Mouse (Mus musculus) erythroblast, adult 5-6 weeks (primary cell): ENCODE results near the gene Ccr7. TPM values are rescaled to one million over a fixed set of nuclear protein-coding genes. Genes with fewer than 3 reads are reported as not detected.
A peak's percentile ranks its signal among the peaks of the same experiment; 100 is the strongest.

ENCODE experiments used
- ATAC-seq: replicated peaks from 2 replicates; pipeline ENCODE4 v1.8.0; 2016; ENCODE audit warnings: moderate number of reproducible peaks, mild to moderate bottlenecking, moderate TSS enrichment, inconsistent platforms; ENCODE audit not compliant: poor library complexity, low FRiP score, severe bottlenecking
- total RNA-seq, 2 experiments: library from RNA; stranded (forward) in 1 of 2; stranded (reverse) in 1 of 2; fragments of 150-400 nt in 1 of 2; fragments of 200-764, 138-1000 nt in 1 of 2; gene quantifications; 2 replicates each; pipeline versions ENCODE4 v1.2.3 to v1.2.4; 2015 to 2017; ENCODE audit warnings: low replicate concordance in 2 of 2

Gene Ccr7
- total RNA-seq, 2 experiments from 2014 or later = 0.60 to 2.9 TPM

DNA sequence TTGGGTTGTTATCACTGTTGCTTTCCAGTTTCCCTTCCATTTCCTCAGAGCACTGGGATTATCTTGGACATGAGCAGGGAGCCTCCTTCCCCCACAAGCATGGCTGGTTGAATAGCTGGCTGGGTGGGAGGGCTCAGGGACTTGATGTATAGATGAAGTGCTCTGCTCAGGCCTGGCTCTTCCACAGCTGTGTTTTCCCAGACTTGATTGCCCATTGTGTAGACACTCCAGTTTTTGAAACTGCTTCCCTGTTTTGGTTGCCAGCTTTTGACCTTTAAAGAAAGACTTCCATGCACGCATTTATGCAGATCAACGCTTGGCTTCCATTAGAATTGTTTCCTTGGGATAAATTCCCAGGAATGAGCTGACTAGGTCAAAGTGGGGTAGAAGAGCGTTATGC lies 32.2 kb downstream of the Ccr7 start:
- ATAC-seq = no peak

DNA sequence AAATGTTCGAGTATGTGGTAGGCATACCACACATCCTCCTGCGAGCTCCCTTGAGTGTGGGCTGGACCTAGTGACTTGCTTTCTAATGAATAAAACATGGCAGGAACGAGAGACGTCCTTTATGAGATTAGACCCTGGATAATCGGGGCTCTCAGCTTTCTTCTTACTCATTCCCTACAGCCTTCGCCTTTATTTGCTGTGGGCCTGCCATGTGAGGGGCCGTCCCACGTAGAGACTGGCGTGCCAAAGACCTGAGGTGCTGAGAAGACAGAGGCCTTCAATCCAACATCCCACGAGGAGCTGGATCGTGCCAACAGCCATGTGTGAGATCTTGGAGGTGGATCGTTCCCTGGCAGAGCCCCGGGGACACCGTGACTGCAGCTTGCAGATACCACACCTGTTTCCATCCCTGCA lies 33.7 kb downstream of the Ccr7 start:
- no peak for ATAC-seq

DNA sequence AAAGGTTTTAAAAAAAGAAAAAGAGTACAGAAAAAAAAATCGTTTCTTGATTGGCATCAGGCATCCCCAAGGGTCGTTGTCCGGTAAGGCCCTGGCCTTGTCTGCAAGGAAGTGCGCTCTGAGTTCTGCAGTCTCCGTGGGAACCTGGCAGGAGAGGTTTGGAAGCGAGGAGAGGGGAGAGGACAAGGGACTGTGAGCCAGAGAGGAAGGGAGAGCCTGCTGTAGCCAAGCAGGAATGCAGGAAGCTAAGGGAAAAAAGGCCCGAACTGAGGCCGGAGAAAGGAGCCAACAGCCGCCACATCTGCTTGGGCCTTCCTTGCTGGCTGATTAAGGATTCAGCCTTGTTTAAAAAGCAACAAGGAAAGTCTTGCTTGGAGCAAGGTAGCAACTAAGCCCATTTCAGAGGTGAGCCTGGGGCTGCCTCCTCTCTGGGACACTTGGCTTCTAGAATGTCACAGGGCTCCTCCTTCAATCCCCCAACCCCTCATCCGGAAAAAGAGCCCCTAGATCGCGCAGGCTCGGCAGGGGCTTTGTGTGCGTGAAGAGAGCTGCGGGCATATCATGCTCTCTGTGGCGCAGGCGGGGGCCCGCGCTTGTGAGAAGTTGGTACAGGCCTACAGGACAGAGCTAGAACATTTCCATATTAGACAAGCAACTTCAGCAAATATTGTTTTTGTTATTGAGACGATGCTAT lies 34.2 kb downstream of the Ccr7 start:
- ATAC-seq = no peak

DNA sequence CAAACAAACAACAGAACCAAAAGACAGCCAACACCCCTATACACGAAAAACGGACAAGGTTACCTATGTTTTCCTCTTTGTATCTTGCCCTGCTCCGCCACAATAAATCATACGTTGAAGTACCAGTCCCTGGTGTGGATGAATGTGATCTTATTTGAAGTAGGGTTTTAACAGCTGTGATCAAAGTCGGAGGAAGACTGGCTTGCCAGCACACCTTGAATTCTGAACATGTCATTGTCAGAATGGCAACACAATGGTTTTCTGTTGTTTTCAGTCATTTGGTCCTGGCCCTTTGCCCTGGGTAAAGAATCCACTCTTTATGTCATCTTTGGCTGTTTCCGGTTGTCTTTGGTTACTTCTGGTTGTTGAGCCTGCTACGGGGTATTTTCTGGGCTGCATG lies 35.9 kb downstream of the Ccr7 start:
- no peak for ATAC-seq

DNA sequence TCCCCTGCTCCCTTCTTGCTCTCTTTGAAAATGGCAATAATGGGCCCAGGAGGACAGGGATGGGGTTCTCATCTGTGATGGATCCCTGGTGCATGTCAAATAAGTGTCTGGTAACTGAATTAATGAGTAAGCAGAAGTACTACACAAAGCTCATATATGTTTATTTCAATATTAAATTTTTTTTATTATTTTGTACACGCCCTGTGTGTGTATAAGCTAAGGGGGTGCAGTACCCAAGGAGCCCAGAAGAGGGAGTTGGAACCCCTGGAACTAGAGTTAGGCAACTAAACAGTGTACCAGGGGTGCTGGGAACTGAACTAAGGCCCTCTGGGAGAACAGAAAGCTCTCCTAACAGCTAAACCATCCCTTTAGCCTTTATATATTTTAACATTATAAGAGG lies 36.5 kb downstream of the Ccr7 start:
- no peak for ATAC-seq

DNA sequence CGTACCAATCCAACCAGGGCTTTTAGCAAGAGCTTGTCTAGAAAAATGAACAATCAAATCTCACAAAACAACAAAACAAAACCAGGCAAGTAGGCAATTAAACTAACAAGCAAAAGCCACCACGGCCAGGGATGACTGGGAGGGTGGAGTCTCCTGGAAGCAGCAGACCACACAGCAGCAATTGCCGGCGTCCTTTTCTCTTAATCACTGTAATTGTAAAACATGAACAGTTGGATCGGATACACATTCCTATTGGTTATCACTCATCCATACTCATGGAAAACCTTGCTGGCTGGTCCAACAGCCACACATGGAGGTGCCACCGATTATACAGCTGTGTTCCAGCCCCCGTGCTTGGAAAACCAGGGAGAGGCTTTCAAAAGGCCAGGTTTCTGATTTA lies 37.0 kb downstream of the Ccr7 start:
- ATAC-seq = no peak

DNA sequence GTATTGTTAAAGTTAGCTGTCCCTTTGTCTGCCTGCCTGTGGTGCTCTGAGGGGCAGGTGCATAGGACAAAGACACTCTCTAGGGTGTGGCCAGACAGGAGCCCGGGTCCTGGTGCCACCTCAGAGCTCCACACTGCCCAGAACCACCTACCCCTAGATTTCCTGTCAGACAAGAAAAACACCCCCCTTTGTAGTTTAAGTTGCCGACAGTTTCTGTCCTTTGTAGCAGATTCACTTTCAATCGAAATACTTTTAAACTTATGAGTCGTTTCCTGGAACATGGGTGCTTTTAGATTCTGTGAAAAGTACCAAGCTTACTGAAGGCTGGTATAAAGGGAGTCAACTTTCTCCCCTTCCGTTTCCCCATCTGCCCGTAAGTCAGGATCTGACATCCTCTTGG lies 38.9 kb downstream of the Ccr7 start:
- no peak for ATAC-seq

DNA sequence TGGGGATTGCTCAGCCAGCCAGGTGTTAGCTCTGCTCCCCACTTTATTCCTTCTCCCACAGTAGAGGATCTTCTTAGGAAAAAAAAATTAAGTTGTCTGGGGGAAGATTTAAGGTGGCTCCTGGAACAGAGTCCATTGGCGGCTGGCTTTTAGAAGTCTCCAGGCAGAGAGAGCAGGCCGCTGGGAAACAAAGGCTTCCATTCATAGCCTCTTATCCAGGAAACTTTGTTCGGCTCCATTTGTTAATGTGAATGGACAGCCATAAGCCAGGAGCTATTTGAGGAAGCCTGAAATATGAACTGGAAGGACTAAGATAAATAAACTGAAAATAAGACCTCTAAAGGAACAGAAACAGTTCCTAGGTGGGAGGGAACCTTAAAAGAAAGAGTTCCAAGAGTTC lies 41.8 kb downstream of the Ccr7 start:
- ATAC-seq = no peak

DNA sequence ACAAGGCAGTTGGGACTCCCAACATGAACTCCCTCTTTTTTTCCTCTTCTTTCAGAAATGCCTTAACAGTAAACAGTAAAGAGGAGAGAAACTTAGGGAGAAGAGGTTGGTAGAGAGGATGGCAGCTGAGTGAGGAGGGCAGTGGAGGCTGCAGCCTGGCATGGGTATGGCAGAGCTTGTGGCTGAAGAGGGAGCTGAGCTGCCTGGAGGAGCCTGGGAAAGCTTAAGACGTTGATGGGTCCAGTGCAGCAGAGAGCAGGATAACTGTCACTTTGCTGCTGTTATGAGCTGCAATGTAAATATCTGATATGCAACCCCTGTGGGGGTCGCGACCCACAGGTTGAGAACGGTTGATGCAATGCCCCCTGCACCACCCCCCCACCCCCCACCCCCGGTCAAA lies 42.2 kb downstream of the Ccr7 start:
- no peak for ATAC-seq

DNA sequence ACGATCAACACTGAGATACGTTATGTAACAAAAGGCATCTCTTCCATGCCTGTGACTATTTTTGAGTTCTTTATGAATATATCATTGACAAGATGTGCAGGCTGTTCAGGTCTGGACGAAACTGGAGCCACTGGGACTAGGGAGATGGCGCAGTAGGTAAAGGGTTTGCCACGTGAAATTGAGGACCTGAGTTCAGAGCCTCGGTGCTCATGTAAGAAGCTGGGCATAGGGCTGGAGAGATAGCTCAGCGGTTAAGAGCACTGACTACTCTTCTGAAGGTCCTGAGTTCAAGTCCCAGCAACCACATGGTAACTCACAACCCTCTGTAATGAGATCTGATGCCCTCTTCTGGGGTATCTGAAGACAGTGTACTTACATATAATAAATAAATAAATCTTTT lies 43.2 kb downstream of the Ccr7 start:
- ATAC-seq = no peak

DNA sequence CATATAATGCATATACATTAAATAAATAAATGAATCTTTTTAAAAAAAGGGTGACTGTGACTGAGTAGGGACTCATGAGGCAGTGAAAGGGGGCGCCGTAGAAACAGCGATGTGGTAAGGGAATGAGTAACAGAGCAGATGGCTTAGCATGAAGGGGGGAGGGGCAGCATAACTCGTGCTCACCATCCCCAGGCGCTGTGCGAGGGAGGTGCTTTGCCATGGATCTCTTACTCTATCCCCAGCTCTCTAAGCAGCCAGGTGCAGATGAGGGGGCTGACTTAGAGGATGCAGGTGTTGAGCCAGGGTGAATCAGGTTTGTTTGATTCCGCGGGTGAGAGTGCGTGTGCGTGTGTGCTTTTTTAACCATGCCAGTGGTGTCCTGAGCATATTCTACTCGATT lies 43.7 kb downstream of the Ccr7 start:
- ATAC-seq = no peak

DNA sequence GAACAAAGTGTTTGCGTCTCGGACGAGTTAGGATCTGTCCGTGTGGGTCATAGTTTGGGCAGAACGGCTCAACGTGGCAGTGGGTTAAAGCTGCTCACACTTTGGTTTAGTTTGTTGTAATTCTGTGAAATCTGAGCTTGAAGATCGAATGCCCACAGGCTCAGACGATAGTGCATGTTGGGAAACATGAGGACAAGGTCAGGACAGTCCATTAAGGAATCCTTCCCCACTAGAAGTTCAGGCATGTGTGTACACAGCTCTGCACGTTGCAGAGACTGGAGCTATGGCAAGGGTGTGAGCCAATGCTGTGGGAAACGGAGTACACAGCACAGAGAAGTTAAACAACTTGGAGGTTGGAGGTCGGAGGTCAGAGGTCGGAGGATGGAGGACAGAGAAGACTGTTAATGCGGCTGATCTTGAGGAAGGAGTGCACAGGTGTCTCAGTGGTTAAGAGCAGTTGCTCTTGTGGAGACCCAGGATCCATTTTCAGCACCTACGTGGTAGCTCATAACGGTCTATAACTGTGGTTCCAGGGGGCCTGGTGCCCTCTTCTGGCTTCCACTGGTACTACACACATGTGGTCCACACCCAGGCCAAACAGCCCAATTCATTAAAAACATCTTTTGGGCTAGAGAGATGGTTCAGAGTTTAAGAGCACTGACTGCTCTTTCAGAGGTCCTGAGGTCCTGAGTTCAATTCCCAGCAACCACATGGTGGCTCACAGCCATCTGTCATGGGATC lies 44.3 kb downstream of the Ccr7 start:
- ATAC-seq = peak; percentile 63; the same call in 1 of the 2 replicates

DNA sequence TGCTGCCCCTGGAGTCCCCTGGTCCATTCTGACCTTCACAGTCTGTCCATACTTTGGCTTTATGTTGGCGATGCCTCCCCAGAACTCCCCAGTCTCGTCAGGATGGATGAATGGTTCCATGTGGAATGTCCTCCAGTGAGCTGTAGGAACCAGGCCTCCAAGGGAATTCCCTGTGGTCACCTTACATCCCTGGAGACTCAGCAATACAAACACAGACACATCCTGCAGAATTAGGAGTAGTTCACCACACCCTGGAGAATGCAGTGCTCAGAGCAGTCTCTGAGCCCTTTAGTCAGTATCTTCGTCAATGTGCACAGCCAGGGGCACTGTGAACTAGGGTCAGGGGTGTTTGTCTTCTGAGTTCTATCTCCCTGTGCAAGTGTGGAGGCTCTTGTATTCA lies 46.6 kb downstream of the Ccr7 start:
- ATAC-seq = no peak

DNA sequence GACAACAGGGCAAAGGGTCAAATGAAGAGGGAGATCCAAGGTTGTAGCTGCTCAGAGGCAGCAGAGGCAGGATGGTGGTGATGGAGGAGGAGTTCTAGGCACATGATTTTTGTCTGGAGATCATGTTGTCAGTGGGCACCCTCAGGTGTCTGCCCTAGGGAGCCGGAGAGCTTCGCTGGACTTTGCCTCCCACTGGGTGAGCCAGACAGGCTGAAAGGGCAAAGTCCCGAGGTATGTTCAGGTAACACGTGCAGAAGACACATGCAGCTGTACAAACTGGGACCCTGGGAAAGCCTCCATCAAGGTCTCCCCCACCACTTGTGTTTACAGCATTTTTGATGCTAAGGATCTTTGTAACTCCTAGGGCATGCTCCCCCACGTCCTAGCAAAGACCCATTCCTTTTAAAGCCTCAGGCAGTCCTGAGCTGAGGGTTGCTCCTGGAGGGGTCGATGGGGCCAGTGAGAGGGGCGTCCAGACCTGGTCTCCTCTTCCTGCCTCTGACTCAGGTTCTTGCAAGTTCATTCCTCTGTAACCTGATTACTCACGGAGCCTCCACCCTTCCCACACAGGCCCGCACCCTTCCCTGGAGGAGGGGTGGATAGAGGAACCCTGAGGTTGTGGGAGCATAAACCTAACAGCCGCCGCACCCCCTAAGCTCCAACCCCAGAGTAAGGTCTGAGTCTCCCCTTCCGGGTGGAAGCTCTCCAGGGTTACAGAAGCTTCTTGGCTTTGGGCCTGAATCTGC lies 48.7 kb downstream of the Ccr7 start:
- no peak for ATAC-seq

DNA sequence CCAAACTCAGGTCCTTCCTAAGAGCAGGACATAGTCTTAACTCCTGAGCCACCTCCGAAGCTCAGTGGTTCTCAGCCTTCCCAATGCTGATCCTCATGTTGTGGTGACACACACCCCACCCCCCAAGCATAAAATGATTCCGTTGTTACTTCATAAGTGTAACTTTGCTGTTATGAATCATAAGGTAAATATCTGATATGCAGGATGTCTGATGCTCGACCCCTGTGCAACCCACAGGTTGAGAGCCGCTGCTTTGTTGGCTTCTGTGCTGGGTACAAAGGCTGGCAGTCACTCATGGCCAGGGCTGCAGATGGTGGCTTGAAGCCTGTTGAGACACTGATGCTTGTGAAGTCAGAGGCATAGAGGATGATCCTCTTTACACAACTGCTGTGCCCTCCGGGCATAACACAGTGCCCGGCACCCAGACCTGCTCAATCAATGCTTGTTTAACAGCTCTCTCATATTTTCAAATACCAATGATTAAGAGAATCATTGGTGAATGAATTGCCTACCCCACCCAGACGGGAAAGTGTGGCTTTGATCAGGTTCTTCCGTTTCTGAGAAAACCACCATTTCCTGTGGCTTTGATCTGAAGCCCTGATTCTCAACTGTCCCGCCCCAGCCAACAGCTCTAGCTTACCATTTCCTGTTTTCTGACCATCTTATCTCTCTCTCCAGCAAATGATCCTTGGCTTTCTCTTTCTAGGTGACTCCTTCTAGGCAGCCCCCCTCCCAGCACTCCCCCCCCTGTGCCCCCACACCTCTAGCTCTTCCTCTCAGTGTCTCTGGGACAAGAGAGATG lies 50.1 kb downstream of the Ccr7 start:
- no peak for ATAC-seq

DNA sequence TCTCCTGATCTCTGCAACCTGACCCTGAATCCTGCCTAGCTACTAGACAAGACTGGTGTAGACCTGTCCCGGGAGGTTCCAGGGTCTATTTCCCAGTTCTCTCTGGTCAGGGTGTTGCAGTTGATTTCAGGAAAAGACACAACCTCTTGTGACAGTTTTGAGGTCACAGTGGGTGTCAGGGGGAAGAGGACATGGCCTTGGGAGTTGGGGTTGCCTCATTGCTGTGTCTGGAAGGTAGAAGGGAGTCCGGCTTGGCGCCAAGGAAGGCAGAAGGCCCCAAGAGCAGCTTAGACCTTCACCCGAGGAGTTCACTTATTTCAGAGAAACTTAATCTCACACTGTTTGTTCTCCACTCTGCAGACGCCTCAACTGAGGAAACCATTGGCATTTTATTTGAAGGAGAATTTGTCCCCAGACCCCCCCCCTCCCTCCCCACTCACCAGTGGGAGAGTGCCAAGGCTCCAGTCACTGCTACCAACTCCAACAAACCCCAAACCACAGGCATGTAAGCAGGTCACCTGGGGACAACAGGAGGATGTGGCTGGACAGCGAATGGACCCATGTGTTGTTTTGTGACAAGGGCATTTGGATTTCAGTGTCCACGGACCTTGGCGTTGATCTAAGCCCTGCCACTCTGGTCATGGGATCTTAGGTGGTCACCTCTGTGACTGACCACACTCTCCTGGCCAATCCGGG lies 52.2 kb downstream of the Ccr7 start:
- no peak for ATAC-seq

DNA sequence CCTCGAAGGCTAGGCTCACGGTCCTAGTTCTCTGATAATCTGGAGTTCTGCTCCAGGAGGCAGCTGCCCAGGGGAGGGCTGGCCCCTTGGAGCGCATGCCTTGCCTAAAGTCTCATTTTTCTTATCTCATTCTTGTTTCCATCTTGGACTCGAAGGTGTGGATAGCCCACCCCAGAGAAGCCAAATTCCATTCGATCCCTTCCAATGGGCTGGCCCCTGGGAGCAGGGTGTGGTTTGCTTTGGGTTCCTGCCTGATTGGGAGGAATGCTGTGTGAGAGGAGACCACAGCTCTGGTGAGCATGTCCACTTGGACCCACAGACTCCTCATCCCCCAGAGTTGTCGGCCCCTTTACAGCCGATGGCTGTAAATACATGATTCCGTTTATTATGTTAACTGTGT lies 53.2 kb downstream of the Ccr7 start:
- ATAC-seq = no peak

DNA sequence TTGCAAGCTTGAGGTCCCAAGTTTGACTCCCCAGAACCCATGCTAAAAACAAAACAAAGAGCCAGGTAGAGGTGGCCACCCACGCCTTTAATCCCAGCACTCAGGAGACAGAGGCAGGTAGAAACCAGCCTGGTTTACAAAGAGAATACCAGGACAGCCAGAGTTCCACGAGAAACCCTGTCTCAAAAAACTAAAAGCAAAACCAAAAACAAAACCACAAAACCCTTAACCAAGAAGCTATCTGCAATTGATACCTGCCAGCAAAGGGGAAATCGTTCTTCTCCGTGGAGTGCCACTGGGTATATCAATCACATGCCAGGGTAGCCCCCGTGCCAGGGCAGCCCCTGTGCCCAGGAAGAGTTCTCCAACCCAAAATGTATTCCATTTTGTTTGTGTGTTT lies 54.7 kb downstream of the Ccr7 start:
- ATAC-seq = no peak

DNA sequence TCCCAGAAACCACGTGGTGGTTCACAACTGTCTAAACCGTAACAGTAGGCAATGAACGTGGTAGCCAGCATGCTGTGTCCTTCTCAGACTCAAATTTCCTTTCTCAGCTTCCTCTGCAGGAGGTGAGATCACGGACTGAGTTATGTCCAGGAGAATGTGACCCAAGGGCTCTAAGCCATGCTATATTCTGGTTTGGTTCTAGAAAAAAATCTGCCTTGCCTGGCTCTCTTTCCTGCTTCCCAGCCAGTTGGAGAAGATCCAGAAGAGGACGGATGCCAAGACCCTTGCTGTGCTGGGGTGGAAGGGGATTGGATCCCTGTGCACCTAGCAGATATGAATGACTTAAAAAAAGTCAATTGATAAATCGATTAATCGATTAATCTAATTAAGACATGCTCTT lies 55.4 kb downstream of the Ccr7 start:
- ATAC-seq = no peak

DNA sequence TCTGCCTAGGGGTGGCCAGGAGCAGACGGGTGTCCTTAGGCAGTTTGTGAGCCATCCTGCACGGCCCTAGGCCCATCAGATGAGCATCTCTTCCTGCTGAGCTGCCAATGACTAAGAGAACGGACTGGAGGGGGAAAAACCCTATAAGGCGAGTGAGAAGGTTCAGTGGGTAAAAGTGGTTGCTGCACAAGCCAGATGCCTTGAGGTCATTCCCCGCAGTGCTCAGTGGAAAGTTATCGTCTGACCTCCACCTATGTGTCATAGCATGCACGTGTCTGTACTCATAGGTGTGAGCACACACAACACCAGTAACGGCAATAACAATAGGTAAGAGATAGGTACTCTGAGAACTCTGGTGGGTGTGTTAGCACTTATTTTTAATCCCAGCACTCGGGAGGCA lies 56.0 kb downstream of the Ccr7 start:
- no peak for ATAC-seq
